Mouse (Mus musculus) ES-E14 (cell line): ENCODE measurements at regions not wholly inside any gene's neighbourhood (a gene's known extent, or its start where the extent isn't known, plus 50 kb on each side); places are given as distances from the start of the nearest gene placed in this dataset.

Experiments
- CHD2 ChIP-seq: IDR thresholded peaks from 2 replicates; pipeline ENCODE4 v1.6.1; 2014; ENCODE audit warnings: mild to moderate bottlenecking, low read depth, low read length, inconsistent platforms
- HCFC1 ChIP-seq: IDR thresholded peaks from 2 replicates; pipeline ENCODE4 v1.6.1; 2012; ENCODE audit warnings: low read length, inconsistent platforms, borderline replicate concordance; ENCODE audit not compliant: insufficient read depth
- MAFK ChIP-seq: IDR thresholded peaks from 2 replicates; pipeline ENCODE4 v1.6.1; 2014; ENCODE audit warnings: mild to moderate bottlenecking, low read depth, low read length, inconsistent platforms; ENCODE audit not compliant: insufficient read depth
- ZC3H11A ChIP-seq: IDR thresholded peaks from 2 replicates; pipeline ENCODE4 v1.6.1; 2012; ENCODE audit warnings: low read depth, mild to moderate bottlenecking, inconsistent platforms, low read length, borderline replicate concordance

GRCm38 (mm10) chr12:12546372-12547031, 284.6 kb downstream of the Fam49a start:
- no peak for TF ChIP-seq CHD2
- TF ChIP-seq ZC3H11A, result no peak
- no peak for TF ChIP-seq MAFK
- TF ChIP-seq HCFC1, result no peak
